Mouse (Mus musculus): ENCODE measurements around the gene Trip6. TPM values are rescaled to one million over a fixed set of nuclear protein-coding genes. Genes with fewer than 3 reads are reported as not detected.

Trip6 gene
- 12.0 and 12.9 TPM in 2 replicates for polyA plus RNA-seq (2014; fragmentation: Nextera tagmentation; extraction: Ambion mirVana)

DNA sequence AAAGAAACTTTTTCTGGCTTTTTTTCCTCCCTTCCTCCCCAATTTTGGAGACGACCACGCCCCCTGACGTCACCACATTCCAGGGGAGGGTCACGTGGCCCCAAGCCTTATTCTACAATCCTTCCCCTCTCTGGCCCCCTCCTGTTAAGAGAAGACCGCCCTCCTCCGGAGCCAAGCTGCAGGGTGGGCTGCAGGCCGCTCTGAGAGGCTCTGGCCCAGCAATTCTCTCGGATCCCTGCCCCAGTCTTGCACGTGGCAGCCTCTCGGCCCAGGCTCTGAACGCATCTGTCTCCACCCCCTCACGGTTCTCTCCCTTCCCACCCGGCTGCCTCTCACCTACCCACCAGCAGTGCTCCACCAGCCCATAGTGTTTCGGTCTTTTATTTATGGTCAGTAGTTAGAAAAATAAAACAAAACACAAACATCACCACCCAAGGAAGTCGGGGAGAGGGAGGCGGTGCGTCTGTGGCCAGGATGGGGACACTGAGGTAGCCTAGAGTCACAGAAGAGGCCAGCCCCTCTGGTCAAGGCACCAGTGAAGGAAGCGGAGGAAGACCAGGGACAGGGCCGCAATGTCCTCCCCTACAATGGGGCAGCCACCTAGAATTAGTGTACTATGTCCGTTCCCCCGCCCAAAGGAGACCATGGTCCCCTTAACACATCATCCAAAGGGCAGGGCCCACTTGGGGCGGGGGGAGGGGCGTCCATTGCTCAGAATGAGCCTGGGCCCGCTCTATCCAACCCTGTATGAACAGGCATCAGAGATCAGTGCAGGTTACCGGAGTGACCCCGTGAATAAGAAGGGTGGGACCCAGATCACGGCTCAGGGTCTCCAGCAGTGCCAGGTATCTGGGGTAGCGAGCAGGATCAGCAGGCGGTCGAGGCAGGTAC lies at the start of gene Trip6:
Gene Trip6 (minus strand): TSS at position 212 of the 891 bp plus-strand sequence.
- Histone ChIP-seq H3K4me2 (ENCODE audit: low read length) (peak within 1 kb of the TSS; percentile 58), H3K9ac (replicated peaks; ENCODE audit: low read length) (peak within 1 kb of the TSS; percentile 54), H3K4me3 (replicated peaks; ENCODE audit: low read depth, low read length) (peak within 1 kb of the TSS; percentile 33), H3K36me3 (ENCODE audit: control insufficient read depth, insufficient read depth, low read length) (peaks cover 35% of the 10 kb centered on the region), H3K27ac (replicated peaks; ENCODE audit: low read depth, low read length) (peak within 1 kb of the TSS; percentile 49; the same call in 1 of the 2 replicates), H3K9me3 (ENCODE audit: control insufficient read depth, low read length) (no peaks in the 10 kb centered on the region), H3K27me3 (ENCODE audit: control insufficient read depth, insufficient read depth, low read length) (no peaks in the 10 kb centered on the region), H3K4me1 (ENCODE audit: control insufficient read depth, insufficient read depth, low read length) (peaks cover 12% of the 10 kb centered on the region)
- 12% methylated on average over 30 of the region's 30 CpGs for WGBS
- peak; percentile 84 for ATAC-seq (ENCODE audit: low FRiP score, low TSS enrichment)
- DNase-seq: peak; percentile 86

DNA sequence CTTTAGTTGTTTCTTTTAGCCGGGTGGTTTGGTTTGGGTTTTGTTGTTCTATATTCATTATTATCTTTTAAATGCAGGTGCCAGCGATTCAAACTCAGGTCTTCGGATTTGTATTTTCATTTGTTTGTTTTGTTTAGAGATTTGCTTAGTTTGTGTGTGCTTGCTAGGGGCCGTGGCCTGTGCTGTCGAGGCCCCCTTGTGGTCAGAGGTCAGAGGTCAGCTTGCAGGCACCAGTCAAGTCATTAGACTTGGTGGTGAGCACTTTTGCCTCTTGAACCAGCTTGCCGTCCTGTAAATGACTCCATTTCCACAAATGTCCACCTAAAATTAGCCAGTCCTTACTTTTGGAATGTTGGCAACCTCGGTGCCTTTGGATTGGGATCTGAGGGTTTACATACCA lies 44.2 kb upstream of the Trip6 start:
- Histone ChIP-seq H3K4me2 (ENCODE audit: low read length) (no peak overlapping the region), H3K9ac (replicated peaks; ENCODE audit: low read length) (no peak overlapping the region), H3K9me3 (ENCODE audit: control insufficient read depth, low read length) (no peaks in the 10 kb centered on the region), H3K27ac (replicated peaks; ENCODE audit: low read depth, low read length) (no peak overlapping the region), H3K27me3 (ENCODE audit: control insufficient read depth, insufficient read depth, low read length) (no peaks in the 10 kb centered on the region), H3K4me1 (ENCODE audit: control insufficient read depth, insufficient read depth, low read length) (no peaks in the 10 kb centered on the region), H3K36me3 (ENCODE audit: control insufficient read depth, insufficient read depth, low read length) (peaks cover 37% of the 10 kb centered on the region), H3K4me3 (replicated peaks; ENCODE audit: low read depth, low read length) (no peak overlapping the region)
- ATAC-seq (ENCODE audit: low FRiP score, low TSS enrichment): no peak
- WGBS: 46% methylated on average over 7 of the region's 7 CpGs
- no peak for DNase-seq

DNA sequence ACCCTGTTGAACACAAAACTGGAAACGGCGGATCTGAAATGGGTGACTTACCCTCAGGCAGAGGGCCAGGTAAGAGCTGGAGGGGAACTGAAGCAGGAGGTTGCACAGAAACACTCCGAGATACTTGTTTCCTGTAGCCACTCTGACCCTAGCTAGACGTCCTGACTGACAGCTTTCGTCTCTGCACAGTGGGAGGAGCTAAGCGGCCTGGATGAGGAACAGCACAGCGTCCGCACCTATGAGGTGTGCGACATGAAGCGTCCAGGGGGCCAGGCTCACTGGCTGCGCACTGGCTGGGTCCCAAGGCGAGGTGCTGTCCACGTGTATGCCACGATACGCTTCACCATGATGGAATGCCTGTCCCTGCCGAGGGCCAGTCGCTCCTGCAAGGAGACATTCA lies 39.9 kb upstream of the Trip6 start:
- Histone ChIP-seq H3K4me1 (ENCODE audit: control insufficient read depth, insufficient read depth, low read length) (peaks cover 19% of the 10 kb centered on the region), H3K27ac (replicated peaks; ENCODE audit: low read depth, low read length) (no peak overlapping the region), H3K4me3 (replicated peaks; ENCODE audit: low read depth, low read length) (no peak overlapping the region), H3K27me3 (ENCODE audit: control insufficient read depth, insufficient read depth, low read length) (peaks cover 7% of the 10 kb centered on the region; the same call in 1 of the 2 replicates), H3K4me2 (ENCODE audit: low read length) (no peak overlapping the region), H3K36me3 (ENCODE audit: control insufficient read depth, insufficient read depth, low read length) (0 out of 2 replicates have a peak, but pooled peaks cover 13% of the 10 kb centered on the region), H3K9ac (replicated peaks; ENCODE audit: low read length) (no peak overlapping the region), H3K9me3 (ENCODE audit: control insufficient read depth, low read length) (no peaks in the 10 kb centered on the region)
- WGBS: 85% methylated on average over 17 of the region's 17 CpGs
- ATAC-seq (ENCODE audit: low FRiP score, low TSS enrichment) (no peak), DNase-seq (no peak)

DNA sequence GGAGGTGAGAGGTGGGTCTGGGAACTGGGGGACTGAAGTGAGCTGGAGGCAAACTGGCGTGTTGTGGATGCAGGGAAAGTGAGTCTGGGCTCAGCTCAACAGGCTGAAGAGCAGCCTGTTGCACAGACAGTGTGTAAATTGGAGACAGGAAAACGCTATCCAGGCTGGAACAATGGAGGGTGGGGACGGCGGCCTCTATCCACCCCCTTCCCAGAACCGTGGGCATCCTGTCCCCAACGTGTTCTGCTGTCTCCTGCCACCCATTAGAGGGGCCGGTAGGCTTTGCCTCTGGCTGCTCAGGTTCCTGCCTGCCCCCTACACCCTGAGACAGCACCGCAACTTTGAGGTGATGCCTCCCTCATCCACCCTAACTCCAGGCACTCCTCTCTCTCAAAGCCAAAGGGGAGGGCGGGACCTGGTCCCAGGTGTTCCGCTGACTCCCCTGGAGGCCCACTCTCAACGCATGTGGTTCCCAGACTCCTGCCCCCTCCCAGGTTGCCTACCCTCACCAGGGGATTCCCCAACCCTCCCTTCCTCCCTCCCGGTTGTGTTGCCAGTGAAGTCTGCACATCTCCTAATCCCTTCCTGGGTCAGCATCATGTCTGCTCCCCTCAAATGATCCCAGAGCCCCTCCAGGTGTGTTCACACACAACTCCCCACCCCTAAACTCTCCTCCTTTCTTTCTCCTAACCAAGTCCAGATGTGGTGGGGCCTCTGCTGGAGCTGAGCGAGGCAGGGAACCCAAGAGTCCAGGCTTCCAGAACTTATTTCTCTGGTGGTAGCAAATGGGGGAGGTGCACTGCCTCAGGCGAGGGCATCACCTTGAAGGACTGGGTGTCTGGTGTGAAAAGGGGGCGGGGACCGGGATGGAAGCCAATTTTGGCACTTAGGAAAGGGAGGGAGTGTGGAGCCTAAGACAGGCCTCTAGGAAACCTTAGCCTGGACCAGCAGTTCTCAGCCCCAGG lies 38.1 kb upstream of the Trip6 start:
- peaks cover 8% of the 10 kb centered on the region; the same call in 1 of the 2 replicates for H3K27me3 ChIP-seq (ENCODE audit: control insufficient read depth, insufficient read depth, low read length)
- ATAC-seq (ENCODE audit: low FRiP score, low TSS enrichment) (no peak), DNase-seq (peak; percentile 18)
- WGBS: 21% methylated on average over 16 of the region's 16 CpGs
- H3K4me1 ChIP-seq (ENCODE audit: control insufficient read depth, insufficient read depth, low read length): peaks cover 29% of the 10 kb centered on the region
- H3K27ac ChIP-seq (replicated peaks; ENCODE audit: low read depth, low read length): no peak overlapping the region
- peak overlapping the region; percentile 55 for H3K4me3 ChIP-seq (replicated peaks; ENCODE audit: low read depth, low read length)
- H3K9ac ChIP-seq (replicated peaks; ENCODE audit: low read length): peak overlapping the region; percentile 3; the same call in 1 of the 2 replicates
- 0 out of 2 replicates have a peak, but pooled peaks cover 7% of the 10 kb centered on the region for H3K36me3 ChIP-seq (ENCODE audit: control insufficient read depth, insufficient read depth, low read length)
- peak overlapping the region; percentile 90 for H3K4me2 ChIP-seq (ENCODE audit: low read length)
- no peaks in the 10 kb centered on the region for H3K9me3 ChIP-seq (ENCODE audit: control insufficient read depth, low read length)

DNA sequence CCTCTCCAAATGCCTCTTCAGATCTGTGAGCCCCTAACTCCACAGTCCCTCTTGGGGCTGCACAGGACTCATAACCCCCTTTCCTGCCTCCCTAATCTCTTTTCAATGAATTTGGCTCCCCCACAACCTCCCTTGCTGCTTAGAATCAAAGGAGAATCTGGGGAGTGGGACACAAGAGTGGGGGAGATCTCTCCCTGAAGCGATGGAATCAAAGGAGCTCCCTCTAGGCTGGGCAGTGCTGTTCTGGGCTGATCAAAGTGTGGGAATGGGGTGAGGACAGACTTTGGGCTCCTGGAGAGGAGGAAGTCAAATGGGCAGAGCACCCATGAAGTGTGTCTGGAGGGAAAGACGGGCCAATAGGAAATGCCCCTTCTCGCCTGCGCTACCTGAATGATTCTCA lies 37.2 kb upstream of the Trip6 start:
- 7% methylated on average over 4 of the region's 4 CpGs for WGBS
- no peak overlapping the region for H3K27ac ChIP-seq (replicated peaks; ENCODE audit: low read depth, low read length)

DNA sequence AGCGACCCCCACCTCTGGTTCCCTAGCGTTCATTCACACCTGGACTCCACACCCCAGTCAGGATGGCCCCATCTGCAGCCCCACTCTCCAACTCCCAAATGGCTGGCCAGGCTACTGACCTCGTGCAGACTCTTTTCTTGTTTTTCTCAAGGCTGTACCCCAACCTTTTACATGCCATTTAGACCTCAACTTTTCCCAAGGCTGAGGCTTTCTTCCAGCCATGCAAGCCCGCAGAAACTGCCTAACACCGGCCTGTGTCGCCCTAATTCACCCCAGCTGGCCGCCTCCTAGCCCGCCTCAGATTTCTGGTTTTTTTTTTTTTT lies 36.8 kb upstream of the Trip6 start:
- Histone ChIP-seq H3K4me3 (replicated peaks; ENCODE audit: low read depth, low read length) (peak overlapping the region; percentile 55), H3K27ac (replicated peaks; ENCODE audit: low read depth, low read length) (no peak overlapping the region), H3K9me3 (ENCODE audit: control insufficient read depth, low read length) (no peaks in the 10 kb centered on the region), H3K4me1 (ENCODE audit: control insufficient read depth, insufficient read depth, low read length) (peaks cover 29% of the 10 kb centered on the region), H3K9ac (replicated peaks; ENCODE audit: low read length) (peak overlapping the region; percentile 60; the same call in 1 of the 2 replicates), H3K36me3 (ENCODE audit: control insufficient read depth, insufficient read depth, low read length) (0 out of 2 replicates have a peak, but pooled peaks cover 2% of the 10 kb centered on the region), H3K4me2 (ENCODE audit: low read length) (peak overlapping the region; percentile 90), H3K27me3 (ENCODE audit: control insufficient read depth, insufficient read depth, low read length) (peaks cover 8% of the 10 kb centered on the region; the same call in 1 of the 2 replicates)
- DNase-seq (no peak), ATAC-seq (ENCODE audit: low FRiP score, low TSS enrichment) (no peak)
- under 1% methylated on average over 8 of the region's 8 CpGs for WGBS

More for the DNA sequence above, 37.2 kb upstream of the Trip6 start:
- H3K36me3 ChIP-seq (ENCODE audit: control insufficient read depth, insufficient read depth, low read length): 0 out of 2 replicates have a peak, but pooled peaks cover 4% of the 10 kb centered on the region
- H3K9ac ChIP-seq (replicated peaks; ENCODE audit: low read length): peak overlapping the region; percentile 60; the same call in 1 of the 2 replicates
- no peak for ATAC-seq (ENCODE audit: low FRiP score, low TSS enrichment)
- H3K4me2 ChIP-seq (ENCODE audit: low read length): peak overlapping the region; percentile 90
- peaks cover 8% of the 10 kb centered on the region; the same call in 1 of the 2 replicates for H3K27me3 ChIP-seq (ENCODE audit: control insufficient read depth, insufficient read depth, low read length)
- H3K9me3 ChIP-seq (ENCODE audit: control insufficient read depth, low read length): no peaks in the 10 kb centered on the region
- DNase-seq: no peak
- H3K4me3 ChIP-seq (replicated peaks; ENCODE audit: low read depth, low read length): peak overlapping the region; percentile 55
- peaks cover 29% of the 10 kb centered on the region for H3K4me1 ChIP-seq (ENCODE audit: control insufficient read depth, insufficient read depth, low read length)

DNA sequence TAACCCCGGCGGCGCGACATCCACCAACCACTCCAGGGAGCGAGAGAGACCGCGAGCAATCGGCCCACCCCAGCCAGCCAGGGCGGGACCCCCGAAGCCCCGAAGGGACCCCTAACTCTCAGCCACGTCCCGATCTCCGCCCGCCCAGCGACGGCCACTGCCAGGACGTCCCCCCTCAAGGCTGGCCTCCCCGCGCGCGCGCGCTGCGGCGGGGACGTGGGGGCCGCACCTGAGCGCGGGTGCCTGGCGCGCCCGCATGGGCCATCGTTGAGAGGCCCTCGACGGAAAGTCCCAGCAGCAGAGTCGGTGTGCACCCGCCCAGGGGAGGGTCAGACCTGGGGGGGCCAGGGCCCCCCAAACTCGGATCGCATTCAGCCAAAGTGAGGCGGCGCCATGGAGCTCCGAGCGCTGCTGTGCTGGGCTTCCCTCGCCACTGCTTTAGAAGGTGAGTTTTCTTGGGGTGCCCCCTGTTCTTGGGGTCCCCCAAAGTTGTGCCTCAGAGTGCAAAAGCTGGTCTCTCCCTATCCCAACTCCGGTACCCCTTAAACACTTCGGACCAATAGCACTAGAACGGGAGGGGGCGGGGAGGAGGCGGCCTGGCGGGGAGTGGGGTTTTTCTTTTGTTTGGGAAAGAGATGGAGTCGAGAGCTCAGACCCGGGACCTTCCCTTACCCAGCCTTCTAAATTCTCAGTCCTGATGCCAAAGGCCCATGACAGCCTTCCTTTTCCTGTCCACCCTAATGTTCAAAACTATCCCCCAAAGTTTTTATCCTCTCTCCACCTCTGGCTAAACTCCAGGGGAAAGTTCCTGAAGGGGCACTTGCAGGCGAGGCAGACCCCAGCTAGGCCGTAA lies 36.2 kb upstream of the Trip6 start:
- Histone ChIP-seq H3K9ac (replicated peaks; ENCODE audit: low read length) (peak overlapping the region; percentile 60), H3K4me1 (ENCODE audit: control insufficient read depth, insufficient read depth, low read length) (peaks cover 29% of the 10 kb centered on the region), H3K4me2 (ENCODE audit: low read length) (peak overlapping the region; percentile 90), H3K9me3 (ENCODE audit: control insufficient read depth, low read length) (no peaks in the 10 kb centered on the region), H3K36me3 (ENCODE audit: control insufficient read depth, insufficient read depth, low read length) (no peaks in the 10 kb centered on the region), H3K27me3 (ENCODE audit: control insufficient read depth, insufficient read depth, low read length) (peaks cover 8% of the 10 kb centered on the region; the same call in 1 of the 2 replicates), H3K27ac (replicated peaks; ENCODE audit: low read depth, low read length) (peak overlapping the region; percentile 60), H3K4me3 (replicated peaks; ENCODE audit: low read depth, low read length) (peak overlapping the region; percentile 55)
- under 1% methylated on average over 55 of the region's 55 CpGs for WGBS
- DNase-seq (peak; percentile 60), ATAC-seq (ENCODE audit: low FRiP score, low TSS enrichment) (no peak; the same call in none of the 2 replicates)

Measured in midbrain, embryonic 14.5 days (tissue).